Mouse (Mus musculus): ENCODE measurements at regions not wholly inside any gene's neighbourhood (a gene's known extent, or its start where the extent isn't known, plus 50 kb on each side); places are given as distances from the start of the nearest gene placed in this dataset.

- 87% methylated on average over 4 of the region's 4 CpGs for WGBS (ENCODE audit: missing documents)
- Histone ChIP-seq H3K36me3 (ENCODE audit: inconsistent target) (no peaks in the 10 kb centered on the region), H3K79me2 (ENCODE audit: inconsistent target) (no peaks in the 10 kb centered on the region), H3K27ac (no peak overlapping the region), H3K4me3 (ENCODE audit: inconsistent target) (no peak overlapping the region)
Observed at GRCm38 (mm10) chr11:112081386-112081785, 700.6 kb upstream of the Sox9 start.

GRCm38 (mm10) chr11:112083019-112083418 lies 699.0 kb upstream of the Sox9 start:
- Histone ChIP-seq H3K4me3 (ENCODE audit: inconsistent target) (no peak overlapping the region), H3K79me2 (ENCODE audit: inconsistent target) (no peaks in the 10 kb centered on the region), H3K27ac (no peak overlapping the region), H3K36me3 (ENCODE audit: inconsistent target) (no peaks in the 10 kb centered on the region)
- WGBS (ENCODE audit: missing documents): 61% methylated on average over 4 of the region's 4 CpGs

DNA sequence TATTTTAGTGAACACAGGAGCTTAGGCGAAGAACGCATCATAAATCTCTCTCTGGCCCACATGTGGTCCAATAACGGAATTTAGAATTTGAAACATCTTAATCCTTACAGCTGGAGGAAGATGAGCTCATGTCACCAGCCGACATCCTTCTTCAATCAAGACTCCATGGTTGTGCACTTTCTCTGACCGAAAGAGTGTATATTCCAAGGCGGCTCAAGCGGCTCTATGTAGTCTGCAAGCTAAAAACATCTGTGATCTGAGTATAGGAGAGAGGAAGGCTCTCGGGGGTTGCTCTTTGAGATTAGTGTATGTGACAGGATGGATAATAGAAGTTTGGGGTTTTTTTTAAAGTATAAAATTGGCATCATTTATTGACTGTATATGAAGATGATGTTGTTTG lies 689.9 kb upstream of the Sox9 start:
- 91% methylated on average over 8 of the region's 8 CpGs for WGBS (ENCODE audit: missing documents)
- H3K36me3 ChIP-seq (ENCODE audit: inconsistent target): no peaks in the 10 kb centered on the region
- H3K79me2 ChIP-seq (ENCODE audit: inconsistent target): no peaks in the 10 kb centered on the region
- no peak overlapping the region for H3K27ac ChIP-seq
- H3K4me3 ChIP-seq (ENCODE audit: inconsistent target): no peak overlapping the region

GRCm38 (mm10) chr11:112095009-112095408 lies 687.0 kb upstream of the Sox9 start:
- Histone ChIP-seq H3K4me3 (ENCODE audit: inconsistent target) (no peak overlapping the region), H3K27ac (no peak overlapping the region), H3K79me2 (ENCODE audit: inconsistent target) (no peaks in the 10 kb centered on the region), H3K36me3 (ENCODE audit: inconsistent target) (no peaks in the 10 kb centered on the region)
- 81% methylated on average over 3 of the region's 3 CpGs for WGBS (ENCODE audit: missing documents)

DNA sequence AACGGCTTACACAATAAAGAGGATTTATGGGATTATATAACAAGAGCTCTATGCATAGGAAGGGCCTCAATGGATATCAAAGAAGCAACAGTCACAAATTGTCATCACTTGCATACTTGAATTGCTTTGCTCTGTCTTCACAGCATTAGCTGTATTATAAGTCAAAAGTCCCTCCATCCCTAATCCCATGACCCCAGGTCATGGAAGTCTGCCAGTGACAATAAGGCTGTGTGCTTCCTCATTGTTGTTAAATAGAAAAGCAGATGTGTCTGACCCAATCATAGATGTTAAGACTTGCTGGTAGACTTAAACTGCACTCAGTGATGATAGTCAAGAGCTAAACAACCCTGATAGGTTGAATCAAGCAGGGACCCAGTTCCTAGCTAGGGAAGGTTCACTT lies 683.9 kb upstream of the Sox9 start:
- Histone ChIP-seq H3K4me3 (ENCODE audit: inconsistent target) (no peak overlapping the region), H3K27ac (no peak overlapping the region), H3K79me2 (ENCODE audit: inconsistent target) (no peaks in the 10 kb centered on the region), H3K36me3 (ENCODE audit: inconsistent target) (no peaks in the 10 kb centered on the region)
- 75% methylated on average over 1 of the region's 1 CpGs for WGBS (ENCODE audit: missing documents)

- Histone ChIP-seq H3K27ac (no peak overlapping the region), H3K79me2 (ENCODE audit: inconsistent target) (no peaks in the 10 kb centered on the region), H3K36me3 (ENCODE audit: inconsistent target) (no peaks in the 10 kb centered on the region), H3K4me3 (ENCODE audit: inconsistent target) (no peak overlapping the region)
- 18% methylated on average over 2 of the region's 2 CpGs for WGBS (ENCODE audit: missing documents)
Observed at GRCm38 (mm10) chr11:112103252-112103651, 678.8 kb upstream of the Sox9 start.

GRCm38 (mm10) chr11:112106891-112107290 lies 675.1 kb upstream of the Sox9 start:
- Histone ChIP-seq H3K36me3 (ENCODE audit: inconsistent target) (no peaks in the 10 kb centered on the region), H3K4me3 (ENCODE audit: inconsistent target) (no peak overlapping the region), H3K79me2 (ENCODE audit: inconsistent target) (no peaks in the 10 kb centered on the region), H3K27ac (no peak overlapping the region)
- 80% methylated on average over 1 of the region's 4 CpGs for WGBS (ENCODE audit: missing documents)

- Histone ChIP-seq H3K79me2 (ENCODE audit: inconsistent target) (no peaks in the 10 kb centered on the region), H3K27ac (no peak overlapping the region), H3K36me3 (ENCODE audit: inconsistent target) (no peaks in the 10 kb centered on the region), H3K4me3 (ENCODE audit: inconsistent target) (no peak overlapping the region)
- 77% methylated on average over 7 of the region's 7 CpGs for WGBS (ENCODE audit: missing documents)
Observed at GRCm38 (mm10) chr11:112107314-112107713, 674.7 kb upstream of the Sox9 start.

DNA sequence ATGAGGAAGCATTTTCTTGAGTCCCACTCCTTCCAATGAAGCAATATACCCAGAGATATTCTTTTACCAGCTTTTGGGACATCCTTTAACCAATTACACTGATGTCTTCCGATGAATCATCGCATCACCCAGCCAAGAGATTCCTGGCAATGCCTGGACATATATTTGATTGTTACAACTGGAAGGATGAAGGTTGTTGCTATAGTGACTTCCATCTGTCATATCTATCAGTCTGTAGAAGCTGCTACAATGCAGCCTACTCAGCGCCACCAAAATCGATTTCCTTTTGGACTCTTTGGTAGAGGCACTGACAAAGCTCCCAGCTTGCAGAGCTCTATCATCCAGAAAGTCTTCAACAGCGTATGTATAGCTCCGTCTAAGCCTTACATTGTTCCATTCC lies 661.0 kb upstream of the Sox9 start:
- no peaks in the 10 kb centered on the region for H3K79me2 ChIP-seq (ENCODE audit: inconsistent target)
- WGBS (ENCODE audit: missing documents): 93% methylated on average over 6 of the region's 6 CpGs
- no peak overlapping the region for H3K27ac ChIP-seq
- no peak overlapping the region for H3K4me3 ChIP-seq (ENCODE audit: inconsistent target)
- no peaks in the 10 kb centered on the region for H3K36me3 ChIP-seq (ENCODE audit: inconsistent target)

GRCm38 (mm10) chr11:112121831-112122230 lies 660.2 kb upstream of the Sox9 start:
- H3K27ac ChIP-seq: no peak overlapping the region
- no peak overlapping the region for H3K4me3 ChIP-seq (ENCODE audit: inconsistent target)
- no peaks in the 10 kb centered on the region for H3K79me2 ChIP-seq (ENCODE audit: inconsistent target)
- WGBS (ENCODE audit: missing documents): 74% methylated on average over 5 of the region's 5 CpGs
- no peaks in the 10 kb centered on the region for H3K36me3 ChIP-seq (ENCODE audit: inconsistent target)

DNA sequence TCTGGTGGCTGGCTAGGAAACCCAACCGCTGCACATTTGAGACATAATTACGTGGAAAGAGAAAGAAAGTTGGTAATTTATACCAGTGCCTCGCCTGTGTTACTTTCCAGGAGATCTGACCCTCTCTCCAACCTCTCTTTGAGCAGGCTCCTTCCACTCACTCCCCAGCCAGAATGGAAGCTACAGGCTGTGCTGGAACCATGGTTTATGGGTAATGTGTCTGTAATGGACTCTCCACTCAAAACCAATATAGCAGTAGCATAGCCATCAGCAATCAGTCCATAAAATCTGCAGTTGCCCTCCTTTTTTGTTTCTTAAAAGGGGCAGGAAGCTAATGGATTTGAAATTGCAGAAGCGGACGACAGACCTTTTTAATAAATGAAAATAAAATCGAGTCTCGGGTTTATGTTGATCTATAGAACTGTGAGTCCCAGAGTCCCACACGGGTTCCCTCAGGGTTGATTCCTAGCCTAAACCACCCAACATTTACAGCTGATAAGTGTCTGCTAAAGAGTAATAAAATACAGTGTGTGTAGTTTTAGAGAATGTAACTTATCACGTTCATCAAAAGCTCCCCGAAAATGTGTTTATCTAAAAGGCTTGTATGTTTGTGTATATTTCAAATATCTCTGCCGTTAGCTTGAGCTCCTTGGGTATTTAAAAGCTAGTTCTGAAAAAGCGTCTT lies 656.6 kb upstream of the Sox9 start:
- Histone ChIP-seq H3K36me3 (ENCODE audit: inconsistent target) (no peaks in the 10 kb centered on the region), H3K4me3 (ENCODE audit: inconsistent target) (no peak overlapping the region), H3K79me2 (ENCODE audit: inconsistent target) (no peaks in the 10 kb centered on the region), H3K27ac (no peak overlapping the region)
- 84% methylated on average over 12 of the region's 12 CpGs for WGBS (ENCODE audit: missing documents)

DNA sequence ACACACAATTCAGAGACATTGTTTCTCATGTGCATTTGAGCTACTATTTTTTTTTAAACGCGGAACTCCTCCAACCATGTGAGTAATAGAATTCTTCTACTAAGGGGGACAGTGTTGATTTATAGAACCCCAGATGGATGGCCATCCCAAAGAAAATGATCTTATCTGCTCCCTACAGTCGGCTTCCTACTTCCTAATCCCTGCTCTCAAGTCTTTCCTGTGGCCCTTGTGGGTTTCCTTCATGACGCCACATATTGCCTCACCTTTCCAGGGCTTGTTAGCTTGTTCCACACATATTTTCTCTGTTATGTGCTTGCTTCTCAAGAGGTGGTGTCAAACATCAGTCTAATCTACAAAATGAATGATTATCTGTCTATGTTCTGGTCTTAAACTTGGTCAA lies 651.9 kb upstream of the Sox9 start:
- H3K4me3 ChIP-seq (ENCODE audit: inconsistent target): no peak overlapping the region
- H3K27ac ChIP-seq: no peak overlapping the region
- H3K36me3 ChIP-seq (ENCODE audit: inconsistent target): no peaks in the 10 kb centered on the region
- 0% methylated on average over 4 of the region's 4 CpGs for WGBS (ENCODE audit: missing documents)
- H3K79me2 ChIP-seq (ENCODE audit: inconsistent target): no peaks in the 10 kb centered on the region

GRCm38 (mm10) chr11:112137401-112138020 lies 644.5 kb upstream of the Sox9 start:
- H3K27ac ChIP-seq: no peak overlapping the region
- 67% methylated on average over 8 of the region's 8 CpGs for WGBS (ENCODE audit: missing documents)
- no peaks in the 10 kb centered on the region for H3K79me2 ChIP-seq (ENCODE audit: inconsistent target)
- H3K4me3 ChIP-seq (ENCODE audit: inconsistent target): no peak overlapping the region
- no peaks in the 10 kb centered on the region for H3K36me3 ChIP-seq (ENCODE audit: inconsistent target)

- no peak overlapping the region for H3K4me3 ChIP-seq (ENCODE audit: inconsistent target)
- H3K36me3 ChIP-seq (ENCODE audit: inconsistent target): no peaks in the 10 kb centered on the region
- H3K79me2 ChIP-seq (ENCODE audit: inconsistent target): no peaks in the 10 kb centered on the region
- H3K27ac ChIP-seq: no peak overlapping the region
- 51% methylated on average over 9 of the region's 9 CpGs for WGBS (ENCODE audit: missing documents)
Observed at GRCm38 (mm10) chr11:112140058-112140457, 642.0 kb upstream of the Sox9 start.

- Histone ChIP-seq H3K36me3 (ENCODE audit: inconsistent target) (no peaks in the 10 kb centered on the region), H3K4me3 (ENCODE audit: inconsistent target) (no peak overlapping the region), H3K79me2 (ENCODE audit: inconsistent target) (no peaks in the 10 kb centered on the region), H3K27ac (no peak overlapping the region)
- 92% methylated on average over 4 of the region's 4 CpGs for WGBS (ENCODE audit: missing documents)
Observed at GRCm38 (mm10) chr11:112140495-112140894, 641.5 kb upstream of the Sox9 start.

- Histone ChIP-seq H3K4me3 (ENCODE audit: inconsistent target) (no peak overlapping the region), H3K36me3 (ENCODE audit: inconsistent target) (no peaks in the 10 kb centered on the region), H3K27ac (no peak overlapping the region), H3K79me2 (ENCODE audit: inconsistent target) (no peaks in the 10 kb centered on the region)
- 93% methylated on average over 9 of the region's 9 CpGs for WGBS (ENCODE audit: missing documents)
Observed at GRCm38 (mm10) chr11:112140912-112141311, 641.1 kb upstream of the Sox9 start.
